ENCODE assay signal across 22 mouse cellular contexts in genomic region chr10:102975106-102975505, GRCm38 (mm10). TPM values are rescaled to one million over a fixed set of nuclear protein-coding genes. Genes with fewer than 3 reads are reported as not detected.
"Had no signal": no experiment of that assay in that cellular context is flagged by ENCODE, and none has a peak within 500 bp of the region (broad histone marks: within the 10 kb centered on the region; RNA-seq: fewer than 3 reads in every experiment).

No protein-coding gene starts in this region.

- H3K27ac ChIP-seq: liver, embryonic 14.5 days; lung, embryonic 15.5 days; midbrain, embryonic 10.5 days; midbrain, embryonic 12.5 days; neural tube, embryonic 13.5 days; neural tube, embryonic 15.5 days; stomach, embryonic 15.5 days; stomach, postnatal 0 days had no signal

- DNase-seq: lung, adult 18-20 months; lung, postnatal 4 days; midbrain, embryonic 14.5 days; retina, postnatal 1 day; right cerebral cortex, adult 18-20 months; right cerebral cortex, postnatal 14 days; thymus, adult 18-20 months; thymus, postnatal 14 days; thymus, postnatal 36 days had no signal

- H3K4me1 ChIP-seq: lung, embryonic 15.5 days; midbrain, embryonic 10.5 days; midbrain, embryonic 12.5 days; neural tube, embryonic 13.5 days; neural tube, embryonic 15.5 days; stomach, embryonic 15.5 days had no signal

- H3K9me3 ChIP-seq: lung, embryonic 15.5 days; midbrain, embryonic 10.5 days; midbrain, embryonic 12.5 days; neural tube, embryonic 13.5 days; neural tube, embryonic 15.5 days; stomach, embryonic 15.5 days had no signal

- H3K27me3 ChIP-seq: lung, embryonic 15.5 days; midbrain, embryonic 12.5 days; neural tube, embryonic 13.5 days; neural tube, embryonic 15.5 days; stomach, embryonic 15.5 days had no signal

- ATAC-seq: lung, postnatal 0 days; midbrain, embryonic 16.5 days had no signal

- H3K9ac ChIP-seq: liver, embryonic 14.5 days; lung, embryonic 15.5 days; midbrain, embryonic 12.5 days; neural tube, embryonic 13.5 days; neural tube, embryonic 15.5 days; stomach, embryonic 15.5 days had no signal

- H3K4me3 ChIP-seq: lung, embryonic 15.5 days; midbrain, embryonic 10.5 days; midbrain, embryonic 12.5 days; myocyte; neural tube, embryonic 13.5 days; neural tube, embryonic 15.5 days; stomach, embryonic 15.5 days had no signal

- H3K4me2 ChIP-seq: lung, embryonic 15.5 days; midbrain, embryonic 12.5 days; neural tube, embryonic 13.5 days; neural tube, embryonic 15.5 days; stomach, embryonic 15.5 days had no signal

- H3K36me3 ChIP-seq: lung, embryonic 15.5 days; midbrain, embryonic 10.5 days; midbrain, embryonic 12.5 days; neural tube, embryonic 13.5 days; neural tube, embryonic 15.5 days; stomach, embryonic 15.5 days had no signal

RNA-seq across cellular contexts. Expression of gene Alx1, which starts 54.9 kb away (rescaled TPM):
- polyA plus RNA-seq: liver, embryonic 16.5 days; lung, postnatal 0 days; midbrain, embryonic 14.5 days; spleen, adult 2 months; stomach, postnatal 0 days had no signal
